Mouse (Mus musculus) limb, embryonic 11.5 days (tissue): ENCODE measurements around the gene Cdkn2b. TPM values are rescaled to one million over a fixed set of nuclear protein-coding genes. Genes with fewer than 3 reads are reported as not detected.
A peak's percentile ranks its signal among the peaks of the same experiment; 100 is the strongest.

ENCODE experiments used
- ATAC-seq: fragments of 200-750 bp; cut with Nextera tagmentation; 2 replicates; pipeline ENCODE4 v1.8.0; 2017; ENCODE audit warnings: low read depth; ENCODE audit not compliant: insufficient number of reproducible peaks, low FRiP score, low TSS enrichment
- DNase-seq: peaks from one replicate; pipeline ENCODE4 v3.0.0-alpha.2; 2015; ENCODE audit warnings: low spot score
- H3K27ac ChIP-seq: fragments of 300-500 bp; sonication (generic); replicated peaks from 2 replicates; pipeline ENCODE4 v1.5.1; 2014; ENCODE audit warnings: low read depth, mild to moderate bottlenecking, low read length
- H3K27me3 ChIP-seq: fragments of 300-500 bp; sonication (generic); 2 replicates; pipeline ENCODE4 v1.6.1; 2014; ENCODE audit warnings: mild to moderate bottlenecking, low read length, mixed read lengths; ENCODE audit not compliant: control insufficient read depth, insufficient read depth
- H3K36me3 ChIP-seq: fragments of 300-500 bp; sonication (generic); 2 replicates; pipeline ENCODE4 v1.6.1; 2014; ENCODE audit warnings: mild to moderate bottlenecking, low read length, moderate library complexity, mixed read lengths; ENCODE audit not compliant: control insufficient read depth, insufficient read depth
- H3K4me1 ChIP-seq: fragments of 300-500 bp; sonication (generic); 2 replicates; pipeline ENCODE4 v1.6.1; 2014; ENCODE audit warnings: low read length, mixed read lengths; ENCODE audit not compliant: control insufficient read depth, insufficient read depth
- H3K4me2 ChIP-seq: fragments of 300-500 bp; sonication (generic); 2 replicates; pipeline ENCODE4 v1.6.1; 2014; ENCODE audit warnings: low read depth, mild to moderate bottlenecking, moderate library complexity; ENCODE audit not compliant: severe bottlenecking
- H3K4me3 ChIP-seq: fragments of 300-500 bp; sonication (generic); 2 replicates; pipeline ENCODE4 v1.5.1; 2014; ENCODE audit warnings: low read depth, low read length
- H3K9ac ChIP-seq: fragments of 300-500 bp; sonication (generic); 2 replicates; pipeline ENCODE4 v1.6.1; 2014; ENCODE audit warnings: mild to moderate bottlenecking, low read length
- H3K9me3 ChIP-seq: fragments of 300-500 bp; sonication (generic); 2 replicates; pipeline ENCODE4 v1.6.1; 2016; ENCODE audit warnings: low read length; ENCODE audit not compliant: control insufficient read depth
- WGBS: fragments of 180-500 bp; shearing (Covaris S2); extraction: QIAGEN DNeasy Blood & Tissue Kit; methylation state at CpG from one replicate; pipeline ENCODE4 v1.1.7; 2014; 5-methylcytosine and 5-hydroxymethylcytosine counted together
- polyA plus RNA-seq: library from polyadenylated mRNA; unstranded; fragments of >200 nt; fragmentation: Nextera tagmentation; extraction: Ambion mirVana; gene quantifications from 2 replicates; pipeline ENCODE4 v1.2.1, GENCODE M21; 2014

Cdkn2b gene
- polyA plus RNA-seq, 1 experiment from 2014 or later, result 0.65 TPM

DNA sequence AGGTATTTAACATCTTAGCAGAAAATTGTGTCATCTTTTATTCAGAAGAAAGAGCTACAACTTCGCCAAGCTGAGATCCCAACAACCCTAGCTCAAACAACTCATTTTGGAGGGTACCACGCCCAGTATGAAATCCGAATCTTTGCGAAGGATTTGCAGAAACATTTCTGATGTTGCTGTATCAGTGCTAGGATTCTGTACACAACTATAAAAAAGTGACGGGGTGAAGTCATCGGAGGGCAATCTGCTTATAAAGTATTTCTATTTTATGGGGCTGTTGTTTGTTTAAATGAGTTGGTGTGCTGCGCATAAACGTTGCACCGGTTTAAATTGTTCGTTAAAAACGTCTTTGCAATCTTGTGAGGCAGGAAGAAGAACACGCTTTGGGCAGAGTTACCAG is 28.2 kb downstream of the Cdkn2b start:
- H3K27ac ChIP-seq, result no peak overlapping the region
- H3K9ac ChIP-seq, result no peak overlapping the region
- H3K36me3 ChIP-seq, result no peaks in the 10 kb centered on the region
- ATAC-seq, result no peak
- WGBS, result under 1% methylated on average over 12 of the region's 12 CpGs
- H3K9me3 ChIP-seq, result no peaks in the 10 kb centered on the region
- DNase-seq, result no peak
- peaks cover 48% of the 10 kb centered on the region for H3K27me3 ChIP-seq
- H3K4me2 ChIP-seq, result no peak overlapping the region
- peaks cover 3% of the 10 kb centered on the region; the same call in 1 of the 2 replicates for H3K4me1 ChIP-seq
- H3K4me3 ChIP-seq, result no peak overlapping the region

DNA sequence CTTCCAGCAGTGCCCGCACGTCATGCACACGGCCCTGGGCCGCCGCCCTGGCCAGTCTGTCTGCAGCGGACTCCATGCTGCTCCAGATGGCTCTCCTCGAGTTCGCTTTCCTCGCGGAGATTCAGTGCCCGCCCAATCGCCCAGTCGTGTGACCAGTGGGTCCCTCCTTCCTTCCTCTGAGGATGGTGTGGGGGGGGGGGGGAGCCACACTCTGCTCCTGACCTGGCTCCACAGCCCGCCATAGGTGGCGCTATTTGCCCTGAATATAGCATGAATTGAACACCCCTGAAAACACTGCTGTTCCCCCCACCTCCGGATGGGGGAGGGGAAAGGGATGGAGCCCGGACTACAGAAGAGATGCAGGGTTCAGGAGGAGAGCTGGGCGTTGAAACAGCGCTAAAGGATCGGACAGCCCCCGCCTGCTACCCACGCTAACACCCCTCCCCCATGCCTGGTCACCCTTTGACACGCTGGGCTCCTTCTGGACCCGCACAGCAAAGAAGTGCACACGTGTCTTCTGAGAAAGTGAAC is 28.7 kb downstream of the Cdkn2b start:
- Histone ChIP-seq H3K27ac (no peak overlapping the region), H3K4me3 (no peak overlapping the region), H3K4me2 (peak overlapping the region; percentile 13; the same call in 1 of the 2 replicates), H3K9ac (no peak overlapping the region), H3K27me3 (peaks cover 50% of the 10 kb centered on the region), H3K36me3 (no peaks in the 10 kb centered on the region), H3K9me3 (no peaks in the 10 kb centered on the region), H3K4me1 (peaks cover 3% of the 10 kb centered on the region; the same call in 1 of the 2 replicates)
- DNase-seq (peak; percentile 72), ATAC-seq (peak; percentile 85)
- 0% methylated on average over 25 of the region's 25 CpGs for WGBS

DNA sequence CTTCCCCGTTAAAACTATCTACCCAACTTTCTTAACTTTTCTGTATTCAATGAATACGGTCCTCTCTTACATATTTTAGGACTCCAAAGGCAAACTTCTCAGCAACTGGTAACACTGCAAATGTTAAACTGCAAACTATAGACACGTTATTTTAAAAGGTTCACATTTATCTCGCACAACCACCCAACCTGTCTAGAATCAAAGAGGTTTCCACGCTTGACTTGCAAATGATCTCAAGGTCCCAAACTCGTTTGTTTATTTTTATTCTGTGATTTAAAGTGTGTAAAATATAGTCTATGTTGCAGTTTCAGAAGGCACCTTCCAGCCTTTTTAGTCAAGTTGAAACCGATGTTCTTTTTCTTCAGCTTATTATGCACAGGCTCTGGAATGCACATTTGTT is 29.6 kb downstream of the Cdkn2b start:
- no peak for ATAC-seq

DNA sequence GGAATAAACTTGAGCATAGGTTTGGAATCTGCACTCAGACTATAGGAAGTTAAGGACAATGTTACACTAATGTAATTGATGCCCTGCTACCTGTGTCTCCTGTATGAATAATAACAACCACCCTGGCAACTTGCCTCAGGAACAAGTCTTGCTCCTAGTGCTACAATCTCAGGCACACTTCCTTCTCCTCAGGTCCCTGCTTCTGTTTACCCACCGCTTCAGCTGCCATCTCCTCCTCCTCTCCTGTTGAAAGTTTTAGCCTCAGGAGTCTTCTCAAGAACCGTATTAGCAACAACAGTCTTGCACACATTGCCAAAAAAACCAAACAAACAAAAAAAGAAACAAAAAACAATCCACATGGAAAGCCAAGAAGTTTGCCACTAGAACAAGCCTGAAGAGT is 31.2 kb downstream of the Cdkn2b start:
- WGBS, result 0% methylated on average over 2 of the region's 2 CpGs

More for the DNA sequence above, 29.6 kb downstream of the Cdkn2b start:
- peaks cover 3% of the 10 kb centered on the region; the same call in 1 of the 2 replicates for H3K4me1 ChIP-seq
- H3K27me3 ChIP-seq, result peaks cover 53% of the 10 kb centered on the region
- no peak overlapping the region for H3K9ac ChIP-seq
- DNase-seq, result no peak
- H3K36me3 ChIP-seq, result no peaks in the 10 kb centered on the region
- H3K27ac ChIP-seq, result no peak overlapping the region
- 4% methylated on average over 7 of the region's 7 CpGs for WGBS
- no peaks in the 10 kb centered on the region for H3K9me3 ChIP-seq
- no peak overlapping the region for H3K4me2 ChIP-seq
- no peak overlapping the region for H3K4me3 ChIP-seq

DNA sequence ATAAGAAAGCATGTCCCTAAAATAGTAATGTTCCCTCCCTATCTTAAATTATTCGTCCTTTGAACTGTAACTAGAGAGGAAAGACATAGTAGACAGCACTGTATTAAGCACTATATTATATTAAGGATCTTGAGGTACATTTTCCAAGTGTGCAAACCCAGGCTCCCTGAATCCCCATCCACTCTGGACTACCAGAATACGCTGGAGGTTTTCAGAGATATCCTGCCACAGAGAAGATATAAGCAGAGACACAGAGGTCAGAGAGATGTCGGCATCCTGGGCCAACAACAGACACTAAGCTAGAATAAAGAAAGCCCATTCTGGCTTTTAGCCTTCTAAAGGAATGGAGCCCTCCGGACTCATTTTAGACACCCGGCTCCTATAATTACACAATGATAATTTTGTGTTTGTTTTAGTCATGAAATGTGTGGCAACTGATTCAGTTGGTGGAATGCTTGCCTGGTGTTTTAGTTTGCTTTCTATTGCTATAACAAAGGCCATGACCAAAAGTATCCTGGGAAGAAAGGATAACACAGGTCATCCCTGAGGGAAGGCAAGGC is 33.4 kb downstream of the Cdkn2b start:
- H3K4me3 ChIP-seq, result no peak overlapping the region
- no peak for ATAC-seq
- H3K4me2 ChIP-seq, result no peak overlapping the region
- H3K9me3 ChIP-seq, result no peaks in the 10 kb centered on the region
- H3K27me3 ChIP-seq, result peaks cover 75% of the 10 kb centered on the region
- H3K9ac ChIP-seq, result no peak overlapping the region
- no peak for DNase-seq
- H3K4me1 ChIP-seq, result peaks cover 3% of the 10 kb centered on the region; the same call in 1 of the 2 replicates
- WGBS, result 7% methylated on average over 5 of the region's 5 CpGs
- H3K36me3 ChIP-seq, result no peaks in the 10 kb centered on the region
- H3K27ac ChIP-seq, result no peak overlapping the region

More for the DNA sequence above, 31.2 kb downstream of the Cdkn2b start:
- Histone ChIP-seq H3K4me3 (no peak overlapping the region), H3K36me3 (no peaks in the 10 kb centered on the region), H3K27ac (no peak overlapping the region), H3K4me2 (no peak overlapping the region), H3K9me3 (no peaks in the 10 kb centered on the region), H3K9ac (no peak overlapping the region), H3K27me3 (peaks cover 69% of the 10 kb centered on the region), H3K4me1 (peaks cover 3% of the 10 kb centered on the region; the same call in 1 of the 2 replicates)
- no peak for ATAC-seq
- DNase-seq, result no peak

DNA sequence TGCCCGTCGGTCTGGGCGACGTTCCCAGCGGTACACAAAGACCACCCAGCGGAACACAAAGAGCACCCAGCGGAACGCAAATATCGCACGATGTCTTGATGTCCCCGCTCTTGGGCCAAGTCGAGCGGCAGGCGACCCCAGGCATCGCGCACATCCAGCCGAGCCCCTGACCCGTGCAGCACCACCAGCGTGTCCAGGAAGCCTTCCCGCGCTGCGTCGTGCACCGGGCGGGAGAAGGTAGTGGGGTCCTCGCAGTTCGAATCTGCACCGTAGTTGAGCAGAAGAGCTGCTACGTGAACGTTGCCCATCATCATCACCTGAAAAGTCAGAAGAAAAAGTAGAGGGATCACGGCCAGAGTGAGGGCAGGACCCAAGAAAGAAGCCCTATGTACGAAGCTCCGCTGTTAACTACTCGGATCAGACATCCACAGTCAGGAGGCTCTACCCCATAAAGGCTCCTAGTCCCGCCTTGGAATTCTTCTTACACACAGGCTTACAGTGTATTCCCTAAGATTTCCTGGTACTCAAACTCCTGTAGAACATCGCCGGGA is 34.1 kb downstream of the Cdkn2b start:
- Histone ChIP-seq H3K36me3 (no peaks in the 10 kb centered on the region), H3K4me2 (no peak overlapping the region), H3K27me3 (peaks cover 75% of the 10 kb centered on the region), H3K4me1 (no peaks in the 10 kb centered on the region), H3K27ac (no peak overlapping the region), H3K9ac (no peak overlapping the region), H3K9me3 (no peaks in the 10 kb centered on the region), H3K4me3 (no peak overlapping the region)
- WGBS, result 1% methylated on average over 37 of the region's 37 CpGs
- ATAC-seq (no peak), DNase-seq (peak; percentile 57)

DNA sequence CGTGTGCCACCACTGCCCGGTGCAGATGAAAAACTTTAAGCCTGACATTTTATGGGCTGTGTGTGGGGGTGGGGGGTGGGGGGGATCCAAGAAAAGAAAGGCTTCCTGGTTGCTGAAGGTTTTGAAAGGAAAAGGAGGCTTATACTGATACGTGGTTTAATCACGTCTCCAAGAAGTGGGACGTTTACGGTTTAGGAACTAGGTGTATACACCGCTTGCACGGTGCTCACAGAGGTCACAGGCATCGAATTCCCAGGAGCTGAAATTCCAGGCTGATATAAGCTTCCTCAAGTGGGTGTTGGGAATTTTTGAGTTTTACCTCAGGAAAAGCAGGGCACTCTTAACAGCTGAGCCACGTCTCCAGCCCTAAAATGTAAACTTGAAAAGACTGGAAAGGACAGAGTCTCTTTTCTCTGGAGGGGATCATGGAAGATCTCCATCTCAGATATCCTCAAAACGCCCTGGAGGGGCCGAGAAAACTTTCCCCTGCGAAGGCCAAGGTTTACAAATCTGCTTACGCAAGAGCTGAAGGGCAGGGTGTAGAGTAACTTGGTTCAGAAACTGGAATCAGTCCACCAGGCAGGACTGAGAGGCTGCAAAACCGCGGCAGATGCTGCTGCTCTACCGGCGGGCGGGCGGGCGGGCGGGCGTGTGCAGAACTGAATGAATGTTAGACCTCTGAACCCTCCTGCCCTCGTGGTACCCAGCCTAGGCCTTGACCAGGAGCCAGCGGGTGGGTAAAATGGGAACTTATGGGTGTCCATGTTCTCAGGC is 34.8 kb downstream of the Cdkn2b start:
- no peak overlapping the region for H3K4me2 ChIP-seq
- 1% methylated on average over 25 of the region's 25 CpGs for WGBS
- H3K4me1 ChIP-seq, result no peaks in the 10 kb centered on the region
- H3K27me3 ChIP-seq, result peaks cover 78% of the 10 kb centered on the region
- ATAC-seq, result no peak
- no peaks in the 10 kb centered on the region for H3K36me3 ChIP-seq
- H3K9ac ChIP-seq, result no peak overlapping the region
- no peak overlapping the region for H3K27ac ChIP-seq
- no peak overlapping the region for H3K4me3 ChIP-seq
- DNase-seq, result no peak
- H3K9me3 ChIP-seq, result no peaks in the 10 kb centered on the region

DNA sequence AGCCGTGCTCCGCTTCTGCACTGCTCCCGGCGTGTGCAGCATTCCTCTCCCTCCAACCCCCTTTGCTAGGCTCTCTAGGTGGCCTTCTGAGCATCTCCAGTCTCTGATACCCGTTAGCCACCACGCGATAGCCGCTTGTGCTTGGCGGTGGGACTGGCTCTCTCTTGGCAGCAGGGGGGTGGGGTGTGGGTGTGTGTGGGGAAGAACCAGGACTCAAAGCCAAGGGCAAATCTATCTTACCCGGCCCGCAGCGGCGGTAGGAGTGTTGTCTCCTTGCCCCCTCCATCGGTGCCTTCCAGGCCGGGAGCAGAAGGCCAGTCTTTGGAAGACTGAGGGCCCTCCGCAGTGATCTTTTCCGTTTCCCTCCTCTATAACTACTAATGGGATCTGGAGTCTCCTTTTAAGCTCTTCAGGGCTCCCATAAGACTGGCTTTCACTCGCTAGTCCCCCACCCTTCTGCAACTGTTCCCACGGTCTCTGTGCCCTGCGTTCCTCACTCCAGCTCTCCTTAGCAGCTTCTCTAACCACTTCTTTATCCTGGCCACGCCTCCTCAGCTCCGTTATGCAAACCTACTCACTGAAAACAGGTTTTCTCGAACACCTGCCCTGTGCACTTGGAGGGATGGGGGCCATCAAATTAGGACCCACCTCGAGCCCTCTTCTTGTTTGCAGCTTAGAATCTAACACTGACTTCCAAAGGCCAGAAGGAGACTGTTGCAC is 35.9 kb downstream of the Cdkn2b start:
- Histone ChIP-seq H3K9ac (no peak overlapping the region), H3K36me3 (no peaks in the 10 kb centered on the region), H3K4me2 (no peak overlapping the region), H3K27me3 (peaks cover 77% of the 10 kb centered on the region), H3K4me3 (no peak overlapping the region), H3K4me1 (no peaks in the 10 kb centered on the region), H3K27ac (no peak overlapping the region), H3K9me3 (no peaks in the 10 kb centered on the region)
- DNase-seq (peak; percentile 41), ATAC-seq (no peak)
- under 1% methylated on average over 24 of the region's 24 CpGs for WGBS
